Mouse (Mus musculus): ENCODE measurements at regions not wholly inside any gene's neighbourhood (a gene's known extent, or its start where the extent isn't known, plus 50 kb on each side); places are given as distances from the start of the nearest gene placed in this dataset.

DNA sequence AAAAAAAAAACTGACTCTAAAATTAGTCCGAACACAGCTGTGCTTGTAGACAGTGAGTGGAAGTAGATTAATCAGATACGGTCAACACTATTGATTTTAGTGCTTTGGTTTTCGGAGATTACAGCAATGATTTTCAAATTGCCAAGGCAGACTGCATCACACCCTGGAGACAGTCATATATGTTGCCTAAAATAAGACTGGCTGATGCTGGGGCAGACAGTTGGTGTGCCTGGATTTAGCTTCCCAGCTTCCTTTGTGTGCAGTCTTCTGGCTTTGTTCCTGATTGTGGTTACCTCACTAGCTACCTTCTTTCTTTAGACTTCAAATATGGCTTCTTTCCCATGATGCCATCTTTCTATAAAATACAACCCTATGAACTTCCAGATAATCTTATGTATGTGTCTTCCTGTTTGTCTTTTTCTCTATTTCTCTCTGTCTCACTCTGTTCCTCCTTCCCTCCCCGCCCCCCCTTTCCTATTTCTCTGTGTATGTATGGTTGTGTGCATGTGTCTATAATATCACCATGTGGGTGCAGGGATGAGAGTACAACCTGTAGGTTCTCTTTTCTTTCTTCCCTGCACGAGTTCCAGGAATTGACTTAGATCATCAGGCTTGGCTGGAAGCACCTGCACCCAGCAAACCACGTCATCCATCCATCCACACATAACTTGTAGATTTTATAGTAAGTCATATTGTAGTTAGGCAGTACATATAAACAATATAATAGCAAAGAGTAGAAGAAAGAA lies 199.7 kb upstream of the Gm9008 start:
- ChIA-PET POLR2A (no interaction called here), CTCF (no interaction called here)

DNA sequence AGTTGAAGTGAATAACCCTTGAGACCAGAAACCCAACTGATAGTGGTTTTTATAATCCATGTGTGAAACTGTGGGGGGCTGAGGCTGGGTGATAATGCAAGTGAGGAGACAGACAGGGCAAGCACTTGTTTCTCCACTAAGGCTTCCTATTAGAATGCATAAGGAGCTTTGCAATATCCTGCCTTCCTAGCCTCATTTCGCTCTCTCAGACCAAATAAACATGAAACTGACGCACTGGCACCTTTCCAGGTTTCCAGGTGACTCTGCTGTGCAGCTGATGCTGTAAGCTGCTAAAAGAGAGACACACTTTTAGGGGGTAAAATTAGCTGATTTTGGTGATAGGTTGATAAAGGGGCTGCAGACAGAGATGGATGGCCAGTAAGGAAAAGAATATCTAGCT lies 191.2 kb upstream of the Gm9008 start:
- POLR2A ChIA-PET, result no interaction called here
- CTCF ChIA-PET, result no interaction called here

DNA sequence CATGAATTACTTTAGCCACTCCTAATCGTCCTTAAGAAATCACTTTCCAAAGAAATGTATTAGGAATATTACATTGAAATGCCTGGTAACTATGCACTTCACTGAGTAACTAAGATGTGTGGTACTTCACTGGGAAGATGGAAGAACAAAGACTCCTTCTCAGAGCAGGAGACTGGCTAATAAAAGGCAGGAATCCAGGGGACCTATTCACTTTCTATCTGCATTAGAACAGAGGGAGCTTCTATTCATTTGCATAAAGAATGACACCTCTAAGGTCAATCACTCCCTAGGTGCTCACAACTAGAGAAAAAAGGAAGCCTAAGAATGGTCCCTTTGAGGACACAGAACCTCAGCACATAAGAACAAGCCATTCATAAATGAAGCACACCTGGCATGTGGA lies 142.0 kb upstream of the Gm9008 start:
- POLR2A ChIA-PET, result interaction anchor here in 1 of 4 experiments (0.6 kb wide), 1 partner anchor 11 kb away, joined by 10 read pairs; no protein-coding TSS in a partner anchor
- CTCF ChIA-PET, result interaction anchor here in 1 of 4 experiments (0.6 kb wide), 1 partner anchor 24 kb away, joined by 3 read pairs; no protein-coding TSS in a partner anchor

DNA sequence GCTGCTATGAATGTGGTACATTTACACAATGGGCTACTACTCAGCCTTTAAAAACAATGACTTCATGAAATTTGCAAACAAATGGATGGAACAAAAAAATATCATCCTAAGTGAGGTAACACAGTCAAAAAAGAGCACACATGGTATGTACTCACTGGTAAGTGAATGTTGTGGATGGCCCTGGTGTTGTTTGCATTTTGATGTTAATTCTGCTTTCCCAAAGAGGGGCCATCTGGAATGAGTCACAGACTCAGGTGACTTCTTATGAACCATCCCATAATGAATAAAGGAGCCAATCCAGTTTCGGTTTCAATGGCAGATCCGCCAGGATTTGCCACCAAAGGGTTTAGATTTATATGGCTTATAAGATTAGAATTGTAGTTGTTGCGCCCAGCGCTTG lies 130.8 kb upstream of the Gm9008 start:
- ChIA-PET POLR2A (interaction anchor here in 2 of 4 experiments (0.7 to 0.8 kb wide), 2 partner anchors 11 to 494 kb away, joined by 3 to 10 read pairs; no protein-coding TSS in a partner anchor), CTCF (no interaction called here)

DNA sequence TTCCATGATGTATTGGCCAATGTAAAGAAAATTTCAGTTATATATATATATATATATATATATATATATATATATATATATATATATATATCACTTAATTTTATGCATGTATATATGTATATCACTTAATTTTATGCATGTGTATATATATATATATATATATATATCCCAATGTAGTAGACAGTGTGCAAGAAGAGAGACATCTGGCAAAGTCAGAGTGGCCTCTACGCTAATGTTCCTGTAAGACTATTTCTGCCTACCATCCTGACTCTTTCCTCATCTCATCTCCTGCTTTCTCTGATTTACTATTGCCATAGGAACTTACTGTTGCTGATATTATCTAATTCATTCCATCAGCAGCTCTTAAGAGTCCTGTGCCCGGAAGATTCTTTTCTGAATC lies 123.9 kb upstream of the Gm9008 start:
- POLR2A ChIA-PET, result no interaction called here
- CTCF ChIA-PET, result no interaction called here

DNA sequence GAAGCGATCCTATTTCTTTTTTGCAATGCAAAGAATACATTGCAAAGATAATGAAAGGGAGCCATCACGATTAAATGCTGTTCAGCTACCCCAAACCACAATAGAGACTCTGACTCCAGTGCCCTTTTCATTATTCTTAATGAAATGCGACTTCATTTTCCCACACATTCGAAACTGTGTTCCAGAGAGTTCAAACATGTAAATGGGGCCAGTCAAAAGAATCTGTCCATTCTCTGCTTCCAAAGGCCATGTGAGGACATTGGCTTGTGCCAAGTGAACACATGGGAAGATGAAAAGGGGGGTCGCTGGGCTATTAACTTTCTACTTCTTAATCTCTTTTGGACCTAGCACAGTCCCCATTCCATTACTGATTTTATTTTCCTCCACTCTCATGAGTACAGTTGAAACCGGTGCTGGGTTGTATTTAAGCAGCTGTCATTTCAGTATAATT lies 123.2 kb upstream of the Gm9008 start:
- ChIA-PET CTCF (no interaction called here), POLR2A (no interaction called here)
